Mouse (Mus musculus) embryo, embryonic 10.5 days (tissue): ENCODE measurements around the gene Ttc22.
A peak's percentile ranks its signal among the peaks of the same experiment; 100 is the strongest.

Experiments used
- DNase-seq: peaks from one replicate; pipeline ENCODE4 v3.0.0-alpha.2; 2015; ENCODE audit warnings: low spot score

Gene Ttc22

GRCm38 (mm10) chr4:106663956-106664470, 41.8 kb downstream of the Ttc22 start:
- no peak for DNase-seq

- no peak for DNase-seq
These were observed 42.5 kb downstream of the Ttc22 start for GRCm38 (mm10) chr4:106664697-106665096.

- no peak for DNase-seq
These were observed 43.0 kb downstream of the Ttc22 start for GRCm38 (mm10) chr4:106665269-106665668.

- no peak for DNase-seq
These were observed 43.4 kb downstream of the Ttc22 start for GRCm38 (mm10) chr4:106665673-106666072.

GRCm38 (mm10) chr4:106666546-106666945, 44.3 kb downstream of the Ttc22 start:
- no peak for DNase-seq

- no peak for DNase-seq
These were observed 54.5 kb downstream of the Ttc22 start for GRCm38 (mm10) chr4:106676749-106677148.

- peak; percentile 94 for DNase-seq
These were observed 56.3 kb downstream of the Ttc22 start, which contains the start of gene Ttc4 for GRCm38 (mm10) chr4:106678442-106679118. Gene Ttc4, minus strand, starts transcription at chr4:106678944.

GRCm38 (mm10) chr4:106679152-106679551, 56.9 kb downstream of the Ttc22 start:
- DNase-seq = no peak

GRCm38 (mm10) chr4:106680955-106681354, 58.7 kb downstream of the Ttc22 start:
- no peak for DNase-seq

GRCm38 (mm10) chr4:106688636-106689296, 66.5 kb downstream of the Ttc22 start:
- no peak for DNase-seq
